Mouse (Mus musculus) intestine, postnatal 0 days (tissue): ENCODE measurements at regions not wholly inside any gene's neighbourhood (a gene's known extent, or its start where the extent isn't known, plus 50 kb on each side); places are given as distances from the start of the nearest gene placed in this dataset.

Experiments used
- ATAC-seq: fragments of 200-750 bp; cut with Nextera tagmentation; 2 replicates; pipeline ENCODE4 v1.8.0; 2017; ENCODE audit warnings: mild to moderate bottlenecking, moderate TSS enrichment, moderate library complexity
- H3K27ac ChIP-seq: fragments of 300-500 bp; sonication (generic); 2 replicates; pipeline ENCODE4 v1.5.1; 2014; ENCODE audit warnings: mild to moderate bottlenecking, low read depth, low read length, moderate library complexity
- H3K27me3 ChIP-seq: fragments of 300-500 bp; sonication (generic); replicated peaks from 2 replicates; pipeline ENCODE4 v1.6.1; 2014; ENCODE audit warnings: low read length, mixed read lengths; ENCODE audit not compliant: control insufficient read depth, insufficient read depth
- H3K36me3 ChIP-seq: fragments of 300-500 bp; sonication (generic); 2 replicates; pipeline ENCODE4 v1.6.1; 2014; ENCODE audit warnings: mild to moderate bottlenecking, moderate library complexity; ENCODE audit not compliant: control insufficient read depth, insufficient read depth
- H3K4me1 ChIP-seq: fragments of 300-500 bp; sonication (generic); replicated peaks from 2 replicates; pipeline ENCODE4 v1.6.1; 2014; ENCODE audit warnings: antibody characterized with exemption, low read length, mixed read lengths; ENCODE audit not compliant: control insufficient read depth, insufficient read depth
- H3K4me2 ChIP-seq: fragments of 300-500 bp; sonication (generic); replicated peaks from 2 replicates; pipeline ENCODE4 v1.6.1; 2014; ENCODE audit warnings: low read depth, mild to moderate bottlenecking, moderate library complexity
- H3K4me3 ChIP-seq: fragments of 300-500 bp; sonication (generic); 2 replicates; pipeline ENCODE4 v1.5.1; 2014; ENCODE audit warnings: low read depth, low read length
- H3K9ac ChIP-seq: fragments of 300-500 bp; sonication (generic); 2 replicates; pipeline ENCODE4 v1.6.1; 2014; ENCODE audit warnings: mild to moderate bottlenecking, low read depth, low read length
- H3K9me3 ChIP-seq: fragments of 300-500 bp; sonication (generic); 2 replicates; pipeline ENCODE4 v1.6.1; 2016; ENCODE audit warnings: mixed run types; ENCODE audit not compliant: control insufficient read depth
- CTCF ChIP-seq: sonication (generic); IDR thresholded peaks from 2 replicates; pipeline ENCODE4 v1.5.1; 2016; ENCODE audit warnings: low read depth, mild to moderate bottlenecking, control low read depth, antibody characterized with exemption, moderate library complexity
- WGBS: fragments of 180-500 bp; shearing (Covaris S2); extraction: QIAGEN DNeasy Blood & Tissue Kit; methylation state at CpG from one replicate; pipeline ENCODE4 v1.1.7; 2014; 5-methylcytosine and 5-hydroxymethylcytosine counted together

GRCm38 (mm10) chr12:109738911-109739310, 138.8 kb upstream of the Rtl1 start:
- no peaks in the 10 kb centered on the region for H3K9me3 ChIP-seq
- ATAC-seq: no peak
- no peaks in the 10 kb centered on the region for H3K36me3 ChIP-seq
- H3K4me3 ChIP-seq: no peak overlapping the region
- H3K9ac ChIP-seq: no peak overlapping the region
- WGBS: 92% methylated on average over 6 of the region's 6 CpGs
- H3K27me3 ChIP-seq: no peaks in the 10 kb centered on the region
- TF ChIP-seq CTCF: no peak
- H3K27ac ChIP-seq: no peak overlapping the region
- no peak overlapping the region for H3K4me2 ChIP-seq
- H3K4me1 ChIP-seq: no peaks in the 10 kb centered on the region

- H3K9me3 ChIP-seq: no peaks in the 10 kb centered on the region
- no peak overlapping the region for H3K4me3 ChIP-seq
- H3K4me2 ChIP-seq: no peak overlapping the region
- ATAC-seq: no peak
- no peaks in the 10 kb centered on the region for H3K4me1 ChIP-seq
- H3K36me3 ChIP-seq: no peaks in the 10 kb centered on the region
- no peaks in the 10 kb centered on the region for H3K27me3 ChIP-seq
- TF ChIP-seq CTCF: no peak
- WGBS: 90% methylated on average over 11 of the region's 11 CpGs
- no peak overlapping the region for H3K9ac ChIP-seq
- H3K27ac ChIP-seq: no peak overlapping the region
Observed at GRCm38 (mm10) chr12:109742486-109742885, 142.4 kb upstream of the Rtl1 start.

- Histone ChIP-seq H3K27ac (no peak overlapping the region; the same call in 1 of the 2 replicates), H3K9me3 (no peaks in the 10 kb centered on the region), H3K4me1 (no peaks in the 10 kb centered on the region), H3K9ac (no peak overlapping the region), H3K27me3 (no peaks in the 10 kb centered on the region), H3K36me3 (no peaks in the 10 kb centered on the region), H3K4me2 (no peak overlapping the region), H3K4me3 (no peak overlapping the region)
- TF ChIP-seq CTCF: no peak
- no peak for ATAC-seq
- WGBS: 95% methylated on average over 24 of the region's 24 CpGs
Observed at GRCm38 (mm10) chr12:109743036-109743650, 143.0 kb upstream of the Rtl1 start.

GRCm38 (mm10) chr12:109744186-109744585, 144.1 kb upstream of the Rtl1 start:
- Histone ChIP-seq H3K4me2 (no peak overlapping the region), H3K4me3 (no peak overlapping the region), H3K4me1 (no peaks in the 10 kb centered on the region), H3K27me3 (no peaks in the 10 kb centered on the region), H3K36me3 (no peaks in the 10 kb centered on the region), H3K27ac (no peak overlapping the region), H3K9ac (no peak overlapping the region), H3K9me3 (no peaks in the 10 kb centered on the region)
- 89% methylated on average over 4 of the region's 4 CpGs for WGBS
- no peak for ATAC-seq
- TF ChIP-seq CTCF: no peak

GRCm38 (mm10) chr12:109745731-109746484, 145.8 kb upstream of the Rtl1 start:
- peaks cover 5% of the 10 kb centered on the region; the same call in 1 of the 2 replicates for H3K27me3 ChIP-seq
- ATAC-seq: no peak
- H3K36me3 ChIP-seq: no peaks in the 10 kb centered on the region
- no peak for TF ChIP-seq CTCF
- no peak overlapping the region for H3K4me3 ChIP-seq
- H3K27ac ChIP-seq: no peak overlapping the region
- no peak overlapping the region for H3K9ac ChIP-seq
- no peaks in the 10 kb centered on the region for H3K9me3 ChIP-seq
- no peak overlapping the region for H3K4me2 ChIP-seq
- peaks cover 3% of the 10 kb centered on the region; the same call in 1 of the 2 replicates for H3K4me1 ChIP-seq
- WGBS: 61% methylated on average over 15 of the region's 15 CpGs

GRCm38 (mm10) chr12:109747201-109747600, 147.1 kb upstream of the Rtl1 start:
- H3K4me3 ChIP-seq: no peak overlapping the region
- WGBS: 79% methylated on average over 5 of the region's 5 CpGs
- H3K27ac ChIP-seq: no peak overlapping the region
- H3K4me1 ChIP-seq: peaks cover 3% of the 10 kb centered on the region; the same call in 1 of the 2 replicates
- ATAC-seq: no peak
- no peak overlapping the region for H3K4me2 ChIP-seq
- no peak overlapping the region for H3K9ac ChIP-seq
- peaks cover 5% of the 10 kb centered on the region; the same call in 1 of the 2 replicates for H3K27me3 ChIP-seq
- no peak for TF ChIP-seq CTCF
- no peaks in the 10 kb centered on the region for H3K36me3 ChIP-seq
- no peaks in the 10 kb centered on the region for H3K9me3 ChIP-seq
